Mouse (Mus musculus): Measurements from ENCODE around the gene Trib3. TPM values are rescaled to one million over a fixed set of nuclear protein-coding genes. Genes with fewer than 3 reads are reported as not detected.

The Trib3 gene
- polyA plus RNA-seq (2014; fragmentation: Illumina TruSeq; extraction: RNeasy Lipid Tissue Mini Kit (QIAGEN cat#74804); ENCODE audit: low read depth, low replicate concordance) = 0.35 TPM

DNA sequence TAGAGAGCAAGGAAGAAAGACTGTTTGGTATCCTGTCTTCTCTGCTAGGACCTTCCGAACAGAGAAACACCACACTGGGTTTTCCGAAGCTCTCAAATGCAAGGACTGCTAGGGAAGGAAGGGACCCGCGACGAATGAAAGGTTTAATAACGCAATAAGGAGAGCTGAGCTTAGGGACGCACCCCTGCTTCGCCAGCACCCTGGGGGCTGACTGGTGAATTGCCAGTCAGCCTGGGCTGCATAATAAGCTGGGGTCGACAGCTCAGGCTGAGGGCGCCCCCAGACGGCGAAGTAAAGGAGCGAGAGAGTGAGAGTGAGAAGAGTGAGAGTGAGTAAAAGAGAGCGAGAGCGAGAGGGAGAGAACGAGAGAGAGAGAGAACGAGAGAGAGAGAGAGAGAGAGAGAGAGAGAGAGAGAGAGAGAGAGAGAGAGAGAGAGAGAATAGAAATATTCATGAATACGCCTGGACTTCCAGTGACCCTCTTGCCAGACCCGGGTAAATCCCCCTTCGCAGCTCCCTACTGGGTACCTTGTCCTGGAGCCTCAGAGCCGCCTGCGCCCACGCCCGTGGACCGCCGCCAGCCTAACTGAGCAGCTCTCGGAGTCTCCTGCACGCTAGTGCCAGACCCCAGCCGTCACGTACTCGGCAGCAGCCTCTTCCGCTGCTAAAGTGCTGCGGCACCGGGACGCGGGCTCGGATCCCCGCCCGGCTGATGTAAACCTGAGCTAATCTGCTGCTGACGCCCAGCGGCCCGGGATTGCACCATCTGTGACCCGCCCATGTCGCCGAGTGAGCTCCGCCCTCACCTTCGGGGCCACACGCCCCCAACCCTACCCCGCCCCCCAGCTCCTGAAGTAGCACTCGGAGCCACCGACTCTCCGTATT is at the start of gene Trib3:
Trib3 (minus strand) TSS at position 704 of the 885 bp plus-strand sequence.

DNA sequence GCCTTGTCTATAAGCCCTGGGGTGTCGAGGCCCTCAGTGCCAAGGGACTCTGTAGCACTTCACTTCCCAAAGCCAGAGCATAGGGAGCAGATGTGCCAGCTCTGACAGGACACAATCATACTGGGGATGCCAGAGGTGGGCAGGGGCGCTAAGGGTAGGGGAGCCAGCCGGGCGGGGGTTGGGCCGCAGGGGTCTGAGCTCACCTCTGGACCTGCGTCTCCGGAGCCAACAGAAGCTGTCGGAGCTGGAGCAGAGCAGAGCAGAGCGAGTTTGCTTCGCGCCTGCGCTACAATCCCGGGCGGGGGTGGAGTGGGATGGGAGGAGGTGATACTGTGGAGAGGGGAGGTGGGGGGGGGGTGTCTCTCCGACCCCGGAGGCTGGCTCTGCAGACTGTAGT is 32.5 kb upstream of the Trib3 start, which contains the start of gene Nrsn2:
Nrsn2 (minus strand) TSS at position 294 of the 397 bp plus-strand sequence.

GRCm38 (mm10) chr2:152332101-152332825 is 11.6 kb downstream of the Trib3 start, which contains the start of gene Rbck1:
Gene Rbck1 (minus strand): TSS chr2:152332653.

GRCm38 (mm10) chr2:152293727-152294475 is 49.9 kb downstream of the Trib3 start, which contains the start of gene Tbc1d20:
Gene Tbc1d20 (plus strand): TSS chr2:152293828.

Other genes starting within 250 kb of the Trib3 start
- 277 TPM for gene Srxn1, start 238.5 kb downstream of the Trib3 start, polyA plus RNA-seq (2014; fragmentation: Illumina TruSeq; extraction: RNeasy Lipid Tissue Mini Kit (QIAGEN cat#74804); ENCODE audit: low read depth, low replicate concordance)
- gene Tcf15, start 200.5 kb downstream of the Trib3 start, polyA plus RNA-seq (2014; fragmentation: Illumina TruSeq; extraction: RNeasy Lipid Tissue Mini Kit (QIAGEN cat#74804); ENCODE audit: low read depth, low replicate concordance) = not detected
- 246 TPM for gene Csnk2a1, start 117.2 kb downstream of the Trib3 start, polyA plus RNA-seq (2014; fragmentation: Illumina TruSeq; extraction: RNeasy Lipid Tissue Mini Kit (QIAGEN cat#74804); ENCODE audit: low read depth, low replicate concordance)
- 55.9 TPM for gene Tbc1d20, start 50.2 kb downstream of the Trib3 start, polyA plus RNA-seq (2014; fragmentation: Illumina TruSeq; extraction: RNeasy Lipid Tissue Mini Kit (QIAGEN cat#74804); ENCODE audit: low read depth, low replicate concordance)
- gene Rbck1, start 11.4 kb downstream of the Trib3 start, polyA plus RNA-seq (2014; fragmentation: Illumina TruSeq; extraction: RNeasy Lipid Tissue Mini Kit (QIAGEN cat#74804); ENCODE audit: low read depth, low replicate concordance) = 1.0 TPM
- gene Nrsn2, start 32.6 kb upstream of the Trib3 start, polyA plus RNA-seq (2014; fragmentation: Illumina TruSeq; extraction: RNeasy Lipid Tissue Mini Kit (QIAGEN cat#74804); ENCODE audit: low read depth, low replicate concordance) = 2.0 TPM
- gene Sox12, start 54.0 kb upstream of the Trib3 start, polyA plus RNA-seq (2014; fragmentation: Illumina TruSeq; extraction: RNeasy Lipid Tissue Mini Kit (QIAGEN cat#74804); ENCODE audit: low read depth, low replicate concordance) = 0.58 TPM
- gene Zcchc3, start 71.0 kb upstream of the Trib3 start, polyA plus RNA-seq (2014; fragmentation: Illumina TruSeq; extraction: RNeasy Lipid Tissue Mini Kit (QIAGEN cat#74804); ENCODE audit: low read depth, low replicate concordance) = 3.8 TPM
- not detected for gene 6820408C15Rik, start 71.6 kb upstream of the Trib3 start, polyA plus RNA-seq (2014; fragmentation: Illumina TruSeq; extraction: RNeasy Lipid Tissue Mini Kit (QIAGEN cat#74804); ENCODE audit: low read depth, low replicate concordance)
- gene Defb23, start 120.6 kb upstream of the Trib3 start, polyA plus RNA-seq (2014; fragmentation: Illumina TruSeq; extraction: RNeasy Lipid Tissue Mini Kit (QIAGEN cat#74804); ENCODE audit: low read depth, low replicate concordance) = not detected
- gene Defb20, start 133.0 kb upstream of the Trib3 start, polyA plus RNA-seq (2014; fragmentation: Illumina TruSeq; extraction: RNeasy Lipid Tissue Mini Kit (QIAGEN cat#74804); ENCODE audit: low read depth, low replicate concordance) = 1.7 TPM
- gene Defb22, start 146.1 kb upstream of the Trib3 start, polyA plus RNA-seq (2014; fragmentation: Illumina TruSeq; extraction: RNeasy Lipid Tissue Mini Kit (QIAGEN cat#74804); ENCODE audit: low read depth, low replicate concordance) = not detected
- gene Defb26, start 167.7 kb upstream of the Trib3 start, polyA plus RNA-seq (2014; fragmentation: Illumina TruSeq; extraction: RNeasy Lipid Tissue Mini Kit (QIAGEN cat#74804); ENCODE audit: low read depth, low replicate concordance) = not detected
- gene Defb28, start 174.2 kb upstream of the Trib3 start, polyA plus RNA-seq (2014; fragmentation: Illumina TruSeq; extraction: RNeasy Lipid Tissue Mini Kit (QIAGEN cat#74804); ENCODE audit: low read depth, low replicate concordance) = not detected
- not detected for gene Defb29, start 196.1 kb upstream of the Trib3 start, polyA plus RNA-seq (2014; fragmentation: Illumina TruSeq; extraction: RNeasy Lipid Tissue Mini Kit (QIAGEN cat#74804); ENCODE audit: low read depth, low replicate concordance)
- not detected for gene Gm17416, start 225.3 kb upstream of the Trib3 start, polyA plus RNA-seq (2014; fragmentation: Illumina TruSeq; extraction: RNeasy Lipid Tissue Mini Kit (QIAGEN cat#74804); ENCODE audit: low read depth, low replicate concordance)
- gene Defb21, start 228.7 kb upstream of the Trib3 start, polyA plus RNA-seq (2014; fragmentation: Illumina TruSeq; extraction: RNeasy Lipid Tissue Mini Kit (QIAGEN cat#74804); ENCODE audit: low read depth, low replicate concordance) = not detected
- not detected for gene Defb19, start 236.3 kb upstream of the Trib3 start, polyA plus RNA-seq (2014; fragmentation: Illumina TruSeq; extraction: RNeasy Lipid Tissue Mini Kit (QIAGEN cat#74804); ENCODE audit: low read depth, low replicate concordance)